Mouse (Mus musculus): Measurements from ENCODE around the gene Nr1d2.
A peak's percentile ranks its signal among the peaks of the same experiment; 100 is the strongest.
"Not testable (repeated sequence)": the region's sequence is repeated elsewhere in the genome, so short reads cannot be mapped to it uniquely, and the experiment has no call there.

Nr1d2 gene

DNA sequence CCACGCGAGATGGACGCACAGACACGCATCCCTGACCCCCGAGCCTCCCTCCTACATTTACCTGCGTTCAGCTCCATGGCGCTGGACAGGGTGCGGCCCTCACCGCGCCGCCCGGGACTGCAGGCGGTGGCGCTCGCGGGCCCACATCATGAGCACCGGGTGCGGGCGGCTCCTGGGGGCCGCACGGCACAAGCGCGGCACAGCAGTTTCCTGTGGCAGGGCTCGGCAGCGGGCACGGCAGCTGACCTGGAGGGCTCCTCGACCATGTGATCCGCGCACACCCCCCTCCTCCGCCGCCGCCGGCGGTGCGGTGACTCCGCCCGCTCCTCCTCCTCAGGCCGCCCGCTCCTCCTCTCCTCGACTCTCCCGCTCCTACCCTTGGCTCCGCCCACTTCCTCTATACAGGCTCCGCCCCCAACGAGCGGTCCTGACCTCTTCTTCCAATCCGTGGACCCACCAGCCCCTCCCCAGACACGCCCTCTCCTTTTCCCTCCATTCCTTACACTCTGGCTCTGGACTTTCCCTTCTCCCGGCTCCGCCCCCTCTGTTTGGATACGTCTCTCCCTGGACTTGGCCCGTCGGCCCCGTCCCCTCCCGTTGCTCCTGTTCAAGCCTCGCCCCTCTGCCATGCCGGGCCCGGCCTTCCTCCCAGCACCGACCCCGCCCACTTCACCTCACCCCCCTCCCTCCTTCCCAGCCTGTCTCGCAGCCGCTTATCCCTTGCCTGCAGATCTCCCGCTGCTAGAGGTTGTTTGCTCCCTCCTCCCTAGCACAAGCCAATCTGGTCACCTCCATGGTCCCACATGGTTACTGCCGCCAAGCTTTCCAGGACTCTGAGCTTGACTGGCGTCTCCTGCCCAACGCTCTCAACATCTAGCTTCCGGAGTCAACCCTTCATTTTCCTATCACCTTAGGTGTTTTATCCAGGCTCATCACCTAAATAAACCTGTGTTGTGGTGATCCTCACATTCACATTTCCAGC is at the start of gene Nr1d2:
TSS of gene Nr1d2 (minus strand) at position 378 of the 982 bp plus-strand sequence.
- peak; percentile 99 for DNase-seq

DNA sequence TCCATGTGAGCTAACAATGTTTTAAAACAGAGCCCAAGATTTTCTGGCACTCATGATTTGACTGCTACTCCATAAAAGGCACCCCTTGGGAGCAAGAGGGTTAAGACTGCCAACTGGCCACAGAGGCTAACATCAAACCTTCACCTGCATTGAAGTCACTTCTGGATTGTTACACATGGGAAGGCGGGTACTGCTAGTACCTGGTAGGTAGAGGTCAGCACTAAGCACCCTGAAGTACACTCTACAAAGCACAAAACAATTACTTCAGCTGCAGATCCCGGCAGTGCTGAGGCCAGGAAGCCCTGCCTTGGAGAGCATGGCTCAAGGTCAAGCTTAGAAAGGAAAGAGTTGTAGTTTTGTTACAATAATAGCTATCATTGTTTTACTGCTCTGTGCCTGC is 48.5 kb upstream of the Nr1d2 start:
- no peak for DNase-seq

DNA sequence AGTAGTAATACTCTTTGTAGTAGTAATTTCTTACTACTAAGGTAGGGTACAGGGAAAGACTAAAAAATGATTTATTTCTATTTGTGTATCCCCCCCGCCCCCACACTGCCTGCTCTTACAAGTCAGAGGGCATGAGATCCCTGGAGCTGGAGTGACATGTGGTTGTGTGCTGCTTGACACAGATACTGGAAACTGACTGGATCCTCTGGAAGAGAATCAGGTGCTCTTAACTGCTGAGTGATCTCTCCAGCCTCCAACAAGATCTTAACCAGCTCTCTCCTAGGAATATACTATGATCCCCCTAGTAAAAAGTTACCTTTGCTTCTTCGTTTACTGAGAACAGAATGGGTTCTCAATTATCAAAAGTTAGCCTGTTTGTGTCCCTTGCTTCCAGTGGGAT is 47.5 kb upstream of the Nr1d2 start:
- DNase-seq = no peak

DNA sequence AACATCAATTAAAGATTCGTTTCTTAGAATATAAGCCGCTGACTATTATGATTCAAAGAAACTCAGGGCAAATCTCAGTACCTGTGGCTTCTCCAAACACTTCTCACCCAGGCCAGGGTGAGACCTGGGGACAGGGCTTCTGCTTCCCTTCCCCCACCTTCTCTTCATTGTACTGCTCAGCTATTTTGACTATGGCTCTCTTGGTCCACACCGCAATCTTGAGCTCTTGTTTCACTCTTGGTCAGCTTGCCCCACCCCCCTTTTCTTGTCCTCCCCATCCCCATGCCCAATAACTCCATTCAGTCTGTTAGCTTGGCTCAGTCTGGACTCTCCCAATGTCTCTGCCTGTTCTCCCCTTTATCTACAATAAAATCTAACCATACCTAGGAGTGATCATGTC is 46.5 kb upstream of the Nr1d2 start:
- DNase-seq = no peak

DNA sequence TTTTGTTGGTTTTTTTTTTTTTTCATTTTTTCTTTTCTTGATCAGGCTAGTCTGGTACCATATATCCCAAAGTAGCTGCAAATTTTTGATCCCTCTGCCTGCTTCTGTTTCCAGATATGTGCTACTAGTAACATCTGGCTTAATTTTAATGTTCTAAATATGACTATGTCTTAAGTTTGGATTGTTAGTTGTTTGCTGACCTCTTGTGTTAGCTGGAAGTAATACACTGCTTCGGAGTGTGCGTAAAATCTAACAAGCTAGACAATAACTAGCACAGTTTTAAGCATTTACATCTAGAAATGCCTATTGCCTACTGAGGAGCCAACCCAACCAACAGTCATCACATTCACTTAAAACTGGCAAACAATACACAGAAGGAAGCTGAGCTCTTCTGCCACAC is 45.7 kb upstream of the Nr1d2 start:
- DNase-seq = no peak

DNA sequence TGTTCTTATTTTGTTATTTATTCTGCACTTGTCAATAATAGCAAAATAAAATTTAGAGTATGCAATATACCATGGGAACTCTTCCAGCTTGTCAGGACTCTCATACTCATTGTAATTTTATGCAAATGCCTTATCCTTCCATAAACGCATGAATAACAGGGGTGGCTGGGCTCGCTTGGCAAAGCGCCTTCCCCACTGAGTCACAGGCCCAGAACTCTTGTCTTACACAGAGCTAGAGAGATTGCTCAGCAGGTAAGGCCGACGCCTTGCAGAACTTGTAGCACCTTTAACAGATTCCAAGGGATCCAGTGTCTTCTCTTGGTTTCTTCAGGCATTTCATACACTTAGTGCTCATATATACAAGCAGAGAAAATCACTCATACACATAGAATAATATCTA is 41.4 kb upstream of the Nr1d2 start:
- DNase-seq = no peak

DNA sequence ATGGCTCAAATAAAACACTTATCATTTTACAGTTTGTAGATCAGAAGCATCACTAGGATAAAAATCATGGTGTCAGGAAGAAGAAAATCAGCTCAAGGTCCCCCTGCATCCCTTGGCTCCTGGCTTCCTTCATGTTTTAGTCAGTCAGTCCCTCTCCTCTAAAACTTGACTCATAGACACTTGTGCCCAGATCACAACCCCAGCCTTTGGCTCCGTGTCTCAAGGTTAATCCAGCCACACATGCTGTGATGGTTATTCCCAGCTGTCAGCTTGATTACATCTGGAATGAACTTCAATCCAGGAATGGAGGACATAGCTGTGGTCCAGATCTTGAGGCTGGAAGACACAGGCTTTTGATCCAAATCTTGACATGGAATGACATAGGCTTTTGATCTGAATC is 35.6 kb upstream of the Nr1d2 start:
- DNase-seq = no peak

DNA sequence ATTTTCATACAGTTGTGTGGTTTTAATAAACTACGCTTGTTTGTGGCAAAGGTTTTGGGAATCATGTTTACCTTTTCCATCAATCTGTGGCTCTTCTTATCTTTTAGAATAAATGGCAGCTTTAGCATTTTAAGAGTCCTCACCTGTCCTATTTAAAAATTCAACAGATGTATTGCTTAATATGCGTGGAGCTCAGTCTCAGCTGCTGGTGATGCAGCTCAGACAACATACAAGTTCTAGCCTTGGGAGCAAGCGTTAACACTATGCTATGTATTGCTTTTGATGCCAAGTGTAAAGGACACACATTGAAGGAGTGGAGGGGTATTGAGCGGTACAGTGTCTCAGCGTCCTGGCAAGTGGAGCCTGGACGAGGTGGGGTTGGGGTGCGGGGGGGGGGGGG is 32.7 kb upstream of the Nr1d2 start:
- peak; percentile 9 to 11 for DNase-seq

- DNase-seq = peak; percentile 98 to 99
Measured at GRCm38 (mm10) chr14:18270529-18271441, 31.9 kb upstream of the Nr1d2 start, which contains the start of the genes Nkiras1 and Rpl15. Nkiras1 (plus strand) TSS chr14:18271136. Rpl15 (minus strand) TSS chr14:18271391.

- DNase-seq = not testable (repeated sequence)
Measured at GRCm38 (mm10) chr14:18269947-18270528, 31.1 kb upstream of the Nr1d2 start.

DNA sequence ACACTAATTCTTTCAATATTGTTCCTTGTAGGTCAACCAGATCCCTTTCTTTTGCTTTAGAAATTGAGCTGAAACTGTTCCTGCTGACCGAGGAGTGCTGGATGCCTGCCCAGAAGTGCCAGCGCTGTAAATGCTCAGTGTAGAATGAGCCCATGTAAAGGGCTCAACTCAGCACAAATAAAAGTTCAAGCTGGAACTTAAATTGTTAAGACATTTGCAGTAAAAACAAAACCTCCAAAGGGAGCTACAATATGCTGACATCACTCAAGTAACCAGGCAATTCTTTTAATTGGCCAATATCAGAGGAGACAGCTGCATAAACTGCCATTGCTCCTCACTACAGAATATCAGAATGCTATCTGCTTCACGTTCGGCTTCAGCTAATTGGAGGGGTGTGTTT is 24.5 kb upstream of the Nr1d2 start:
- peak; percentile 55 to 80 for DNase-seq

GRCm38 (mm10) chr14:18261203-18261602 is 22.3 kb upstream of the Nr1d2 start:
- no peak for DNase-seq

- DNase-seq = no peak
Measured at GRCm38 (mm10) chr14:18242638-18243130, 3.8 kb upstream of the Nr1d2 start.

- no peak for DNase-seq
Measured at GRCm38 (mm10) chr14:18241786-18242185, 2.9 kb upstream of the Nr1d2 start.

GRCm38 (mm10) chr14:18240132-18240531 is 1.2 kb upstream of the Nr1d2 start:
- DNase-seq = no peak

DNA sequence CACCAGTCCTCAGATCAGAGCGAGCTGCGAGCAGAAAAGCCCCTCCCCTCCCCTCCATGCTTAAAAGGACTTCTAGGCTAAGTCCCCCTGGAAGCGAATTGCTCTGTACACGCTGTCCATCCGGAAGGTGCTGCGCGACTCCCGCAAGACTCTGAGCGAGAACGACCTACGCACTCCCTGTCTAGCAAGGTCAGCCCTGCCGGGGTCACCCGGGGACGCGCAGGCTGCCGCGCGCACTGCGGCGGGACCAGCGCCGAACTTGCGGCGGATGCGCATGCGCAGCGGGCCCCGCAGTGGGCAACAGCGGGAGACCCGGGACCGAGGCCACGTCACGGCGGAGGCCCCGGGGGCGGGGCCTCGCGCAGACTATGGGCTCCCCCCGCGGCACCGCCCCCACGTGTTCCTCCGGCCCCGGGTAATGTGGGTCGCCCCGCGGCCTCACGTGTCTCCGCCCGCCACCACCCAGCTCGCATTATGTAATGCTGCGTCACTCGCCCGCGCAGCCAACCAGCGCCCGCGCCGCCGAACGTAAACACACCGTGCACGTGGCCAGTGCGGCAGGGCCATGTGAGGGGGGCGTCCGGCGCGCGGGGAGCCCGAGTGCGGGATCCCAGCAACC is 687 bp downstream of the Nr1d2 start:
- peak; percentile 99 for DNase-seq

DNA sequence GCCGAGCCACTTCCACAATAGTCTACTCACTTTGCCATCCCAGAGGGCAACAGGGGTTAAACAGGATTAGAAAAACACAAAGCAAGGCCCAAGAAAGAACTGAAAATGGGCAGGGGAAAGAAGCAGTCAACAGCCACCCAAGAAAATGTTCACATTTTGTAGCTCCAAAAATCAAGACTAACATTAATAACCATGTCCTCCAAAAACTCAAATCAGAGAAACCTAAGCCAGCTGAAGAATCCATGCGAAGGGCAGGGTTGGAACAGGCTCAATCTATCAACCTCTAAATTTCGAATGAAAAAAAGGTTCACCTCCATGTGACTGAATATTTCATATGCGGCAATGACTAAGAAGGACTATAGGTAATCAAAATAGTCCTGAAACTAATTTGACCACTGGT is 1.5 kb downstream of the Nr1d2 start:
- no peak for DNase-seq

DNA sequence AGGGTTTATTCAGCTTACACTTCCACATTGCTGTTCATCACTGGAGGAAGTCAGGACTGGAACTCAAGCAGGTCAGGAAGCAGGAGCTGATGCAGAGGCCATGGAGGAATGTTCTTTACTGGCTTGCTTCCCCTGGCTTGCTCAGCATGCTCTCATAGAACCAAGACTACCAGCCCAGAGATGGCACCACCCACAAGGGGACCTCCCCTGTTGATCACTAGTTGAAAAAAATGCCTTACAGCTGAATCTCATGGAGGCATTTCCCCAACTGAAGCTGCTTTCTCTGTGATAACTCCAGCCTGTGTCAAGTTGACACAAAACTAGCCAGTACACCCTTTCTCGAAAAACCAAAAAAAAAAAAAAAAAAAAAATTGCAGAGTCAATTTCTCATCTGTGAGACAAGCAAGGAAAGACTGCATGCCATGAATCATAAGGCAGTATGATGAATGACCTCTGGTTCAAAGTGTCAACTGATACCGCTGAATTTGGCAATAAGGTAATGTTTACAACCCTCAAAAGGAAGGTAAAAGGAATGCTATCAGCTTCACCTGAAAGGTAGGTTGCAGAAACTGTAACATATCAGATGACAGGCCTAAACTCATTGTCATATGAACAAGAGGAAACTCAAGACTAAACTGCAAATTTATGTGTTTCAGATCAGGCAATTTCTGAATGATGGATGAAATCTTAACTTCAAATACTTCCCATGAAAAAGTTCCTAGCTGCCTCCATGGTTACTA is 2.3 kb downstream of the Nr1d2 start:
- DNase-seq = not testable (repeated sequence)

DNA sequence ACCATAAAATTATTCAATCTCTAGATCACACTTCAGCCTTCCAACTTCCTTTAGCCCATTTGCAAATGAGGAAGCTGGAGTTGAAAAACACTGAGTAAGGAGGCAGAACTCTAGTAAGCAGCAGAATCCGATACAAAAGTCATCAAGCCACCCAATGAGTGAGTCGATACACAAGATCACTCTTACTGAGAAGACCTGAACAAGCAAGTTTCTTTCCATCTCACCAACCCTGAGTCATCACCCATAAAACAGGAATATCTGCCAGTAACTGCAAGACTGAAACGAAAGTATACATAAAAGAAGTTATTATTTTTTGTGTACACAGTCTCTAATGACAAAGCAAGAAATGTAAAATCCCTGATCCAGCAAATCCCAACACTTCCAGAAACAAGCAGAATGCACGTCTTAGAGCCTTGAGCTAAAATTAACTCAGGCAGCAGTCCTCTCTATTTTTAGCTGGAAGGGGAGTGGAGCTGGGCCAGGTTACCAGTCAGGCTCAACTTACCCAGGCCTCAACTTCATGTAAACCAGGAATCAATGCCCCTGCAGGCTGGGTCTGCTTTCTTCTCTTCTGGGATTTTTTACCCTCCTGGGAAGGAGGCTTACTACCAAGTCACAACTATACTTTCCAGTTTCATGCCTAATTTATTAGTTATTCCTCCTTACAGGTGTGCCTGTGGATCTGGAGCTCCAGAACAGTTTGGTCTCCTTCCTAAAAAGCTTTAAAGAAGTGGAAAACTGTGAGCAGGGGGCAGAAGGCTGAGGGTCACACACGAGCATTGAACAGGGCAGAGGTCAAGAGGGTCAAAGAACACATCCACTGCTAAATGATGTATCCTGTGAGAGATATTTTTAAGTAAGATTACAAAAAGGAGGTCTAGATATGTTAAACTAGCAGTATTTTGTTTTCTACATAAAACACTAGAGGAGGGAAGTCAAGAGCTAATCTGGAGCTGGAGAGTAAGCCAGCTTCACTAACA is 4.7 kb downstream of the Nr1d2 start:
- peak in 1 of 2 experiments; percentile 45 for DNase-seq

DNA sequence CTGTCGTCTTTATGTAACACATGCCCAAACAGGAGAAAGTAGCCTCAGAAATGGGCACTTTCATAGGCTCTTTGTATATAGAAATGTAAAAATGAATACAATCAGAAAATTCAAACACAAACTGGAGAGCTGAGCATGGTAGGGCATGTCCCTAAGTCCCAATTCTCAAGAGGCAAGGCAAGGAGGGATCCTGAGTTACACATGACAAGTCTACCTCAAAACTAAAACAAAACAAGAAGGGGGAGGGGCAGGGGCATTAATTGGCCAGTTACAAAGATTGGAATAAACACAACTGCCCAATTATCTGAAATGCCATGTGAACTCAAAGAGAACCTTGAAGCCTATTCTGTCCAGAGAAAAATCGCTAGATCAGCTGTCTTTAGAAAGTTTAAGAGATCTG is 5.9 kb downstream of the Nr1d2 start:
- no peak for DNase-seq
